Mouse (Mus musculus) kidney, adult 18-20 months (tissue): ENCODE data around the gene Nudc.

Experiments used
- DNase-seq: peaks from one replicate; pipeline ENCODE4 v3.0.0; 2021

Gene Nudc

DNA sequence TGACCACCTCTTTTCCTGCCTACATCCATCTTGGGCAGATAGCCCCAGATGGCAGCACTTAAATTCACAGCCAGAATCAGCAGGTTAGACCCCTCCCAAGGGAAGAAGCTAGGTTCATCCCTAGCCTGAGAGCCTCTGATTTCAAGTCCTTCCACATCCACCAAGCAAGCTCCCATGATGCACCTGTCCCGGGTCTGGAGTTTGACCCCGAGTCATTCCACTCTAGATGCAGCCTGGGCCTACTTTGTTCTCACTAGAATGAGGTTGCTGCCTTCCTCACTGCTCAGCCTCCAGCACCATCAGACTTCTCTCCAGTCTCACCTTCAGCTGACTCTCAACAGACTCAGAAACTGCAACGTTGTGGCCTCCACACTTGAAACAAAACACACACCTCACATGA, 9.7 kb downstream of the Nudc start:
- DNase-seq = peak; percentile 46

DNA sequence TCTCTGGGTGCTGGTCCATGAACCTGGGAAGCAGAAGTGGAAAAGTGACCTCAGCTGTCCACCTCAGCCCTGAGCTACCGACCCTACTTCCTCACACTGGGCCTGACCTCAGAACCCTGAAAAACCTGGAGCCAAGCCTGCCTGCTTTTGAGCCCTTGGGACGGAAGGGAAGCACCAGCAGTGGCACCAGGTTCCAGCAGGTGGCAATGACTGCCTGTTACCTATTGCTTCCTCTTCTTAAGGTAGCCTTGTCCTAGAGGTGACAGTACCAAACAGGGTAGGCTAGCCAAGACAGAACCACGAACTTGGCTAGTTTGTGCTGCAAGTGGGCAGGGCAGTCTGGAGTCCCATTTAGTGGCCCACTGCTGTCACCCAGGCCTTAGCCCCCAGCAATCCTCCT, 13.0 kb downstream of the Nudc start:
- no peak for DNase-seq

DNA sequence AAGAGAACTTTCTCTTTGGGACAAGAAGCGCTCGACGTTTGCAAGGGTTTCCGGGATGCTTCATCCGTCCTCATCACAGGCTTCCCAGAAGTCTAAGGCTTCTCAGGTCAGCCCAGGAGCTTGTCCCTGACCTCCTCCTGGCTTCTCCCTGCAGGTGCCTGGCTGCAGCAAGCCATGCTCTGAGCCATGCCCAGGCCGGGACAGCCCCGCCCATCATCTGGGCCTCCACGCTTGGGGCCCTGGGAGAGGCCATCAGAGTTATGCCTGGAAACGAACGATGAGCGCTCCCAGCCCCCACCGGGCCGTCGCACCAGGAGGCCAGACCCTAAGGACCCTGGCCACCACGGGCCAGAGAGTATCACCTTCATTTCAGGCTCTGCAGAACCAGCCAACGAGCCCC, 18.0 kb downstream of the Nudc start:
- DNase-seq = no peak

GRCm38 (mm10) chr4:133521502-133521901, 24.3 kb downstream of the Nudc start:
- DNase-seq = no peak

DNA sequence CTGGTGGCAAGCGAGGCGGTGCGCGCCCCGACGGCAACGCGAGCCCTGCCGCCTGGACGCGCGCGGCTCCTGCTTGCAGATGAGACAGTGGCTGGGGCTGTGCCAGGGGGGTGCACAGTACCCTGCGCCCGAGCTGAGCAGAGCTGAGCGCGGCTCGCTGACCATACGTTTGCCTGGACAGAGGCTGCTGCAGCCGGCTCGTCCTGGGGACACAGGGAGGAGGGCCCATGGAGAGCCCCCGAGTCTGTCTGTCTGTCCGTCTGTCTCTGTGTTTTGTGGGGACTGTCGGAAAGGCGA, 26.5 kb downstream of the Nudc start:
- DNase-seq = no peak

DNA sequence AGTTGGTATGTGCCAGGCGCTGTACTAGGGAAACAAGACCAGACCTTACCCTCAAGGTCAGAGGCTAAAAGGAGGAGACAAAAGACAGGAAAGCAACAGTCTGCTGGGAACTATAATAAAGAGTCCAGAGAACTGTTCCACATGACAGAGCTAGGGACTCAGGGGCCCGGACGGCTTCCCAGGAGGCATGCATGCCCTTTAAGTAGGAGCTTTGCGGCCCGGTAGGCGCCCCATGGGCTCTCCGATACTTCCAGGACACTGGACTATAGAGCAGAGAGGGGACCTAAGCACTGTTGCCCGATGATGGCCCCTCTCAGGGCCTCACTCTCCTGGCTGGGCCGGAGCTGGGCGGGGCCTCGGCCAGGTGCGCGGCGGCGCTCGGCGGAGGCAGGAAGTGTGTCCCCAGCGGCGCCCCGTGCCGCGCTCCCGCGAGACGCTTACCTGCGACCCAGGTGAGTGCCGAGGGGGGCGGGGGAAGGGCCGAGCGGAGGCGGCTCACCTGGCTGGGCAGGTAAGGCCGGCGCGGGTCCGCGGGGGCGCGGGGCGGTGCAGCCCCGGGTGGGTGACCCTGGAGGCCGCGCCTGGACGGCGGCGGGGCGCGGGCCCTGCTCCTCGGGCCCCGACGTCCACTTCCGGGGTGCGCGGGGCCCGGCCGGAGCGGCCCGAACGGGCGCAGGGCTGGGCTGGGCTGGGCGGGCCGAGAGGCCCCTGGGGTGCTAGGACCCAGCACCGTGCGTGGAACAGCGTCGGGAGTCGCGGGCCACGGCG, 27.0 kb downstream of the Nudc start, which contains the start of gene Kdf1:
TSS of gene Kdf1 (plus strand) at position 363 of the 768 bp plus-strand sequence.
- DNase-seq = peak; percentile 87

GRCm38 (mm10) chr4:133512972-133513371, 32.8 kb downstream of the Nudc start:
- DNase-seq = peak; percentile 84

GRCm38 (mm10) chr4:133512511-133512910, 33.3 kb downstream of the Nudc start:
- peak; percentile 37 for DNase-seq

DNA sequence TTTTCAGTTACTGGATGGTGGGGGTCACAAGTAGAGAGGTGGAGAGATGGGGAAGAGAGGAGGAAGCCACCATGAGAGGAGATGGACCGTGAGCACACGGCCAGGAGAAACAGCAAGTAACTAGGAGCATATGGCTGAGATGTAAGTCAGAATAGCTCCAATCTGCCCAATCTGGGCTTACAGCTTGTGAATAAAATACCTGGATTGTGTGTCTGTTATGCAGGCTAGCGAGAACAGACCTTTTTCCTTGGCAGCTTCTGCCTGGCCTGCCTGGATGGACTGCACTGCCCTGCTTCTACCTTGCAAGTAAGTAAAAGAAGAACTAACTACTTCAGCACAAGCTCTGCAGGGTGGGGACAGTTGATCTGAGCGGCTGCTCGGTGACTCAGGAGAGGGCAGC, 34.7 kb downstream of the Nudc start:
- no peak for DNase-seq

- DNase-seq = no peak
These were observed 36.8 kb downstream of the Nudc start for GRCm38 (mm10) chr4:133508990-133509389.

DNA sequence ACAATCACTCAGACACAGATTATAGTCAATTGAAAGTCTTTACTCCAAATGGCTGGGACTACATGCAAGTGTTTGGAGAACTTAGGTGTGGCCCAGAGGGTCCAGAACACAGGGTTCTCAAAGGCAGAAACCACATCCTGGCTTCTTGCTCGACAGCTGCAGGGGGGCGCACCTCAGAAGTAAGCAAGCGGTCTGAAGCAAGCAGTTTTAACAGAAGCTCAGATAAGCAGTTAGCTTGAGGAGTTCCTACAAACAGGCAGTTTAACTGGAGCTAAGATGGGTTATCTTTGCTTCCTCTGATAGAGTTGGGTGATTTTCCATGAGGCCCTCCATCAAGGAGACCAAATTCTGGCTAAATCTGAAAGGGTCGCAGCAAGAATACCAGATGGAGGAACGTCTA, 39.2 kb downstream of the Nudc start:
- no peak for DNase-seq

DNA sequence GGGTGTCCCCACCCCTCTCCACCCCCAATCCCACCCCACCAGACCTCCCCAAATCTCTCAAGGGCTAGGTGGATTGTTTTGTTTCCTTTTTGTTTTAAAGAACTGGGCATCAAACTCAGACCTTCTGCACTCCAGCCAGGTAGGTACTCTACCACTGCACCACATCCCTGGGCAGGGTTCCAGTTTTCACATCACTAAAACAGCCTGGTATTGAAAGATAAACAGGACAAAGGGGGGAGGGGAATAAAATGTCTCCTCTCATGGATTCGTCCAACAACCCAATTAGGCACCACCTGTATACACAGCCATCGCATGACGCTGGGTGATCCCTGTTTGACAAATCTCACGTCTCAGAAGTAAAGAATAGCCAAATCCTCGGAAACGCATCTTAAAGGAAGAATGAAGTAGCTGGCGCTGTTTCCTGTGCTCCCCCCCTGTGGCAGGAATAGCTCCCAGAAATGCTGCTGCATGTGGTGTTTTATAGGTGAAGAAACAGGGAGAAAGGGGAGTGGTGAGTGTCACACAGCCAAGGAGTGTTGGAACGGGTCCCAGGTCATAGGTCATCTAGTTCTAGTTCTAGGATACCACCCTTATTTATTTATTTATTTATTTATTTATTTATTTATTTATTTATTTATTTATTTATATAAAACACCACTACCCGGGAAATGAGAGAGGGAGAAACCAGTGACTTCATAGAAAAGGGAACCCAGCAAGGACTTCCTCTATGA, 40.9 kb downstream of the Nudc start:
- no peak for DNase-seq

GRCm38 (mm10) chr4:133504300-133504699, 41.5 kb downstream of the Nudc start:
- no peak for DNase-seq

GRCm38 (mm10) chr4:133501514-133501913, 44.3 kb downstream of the Nudc start:
- no peak for DNase-seq

DNA sequence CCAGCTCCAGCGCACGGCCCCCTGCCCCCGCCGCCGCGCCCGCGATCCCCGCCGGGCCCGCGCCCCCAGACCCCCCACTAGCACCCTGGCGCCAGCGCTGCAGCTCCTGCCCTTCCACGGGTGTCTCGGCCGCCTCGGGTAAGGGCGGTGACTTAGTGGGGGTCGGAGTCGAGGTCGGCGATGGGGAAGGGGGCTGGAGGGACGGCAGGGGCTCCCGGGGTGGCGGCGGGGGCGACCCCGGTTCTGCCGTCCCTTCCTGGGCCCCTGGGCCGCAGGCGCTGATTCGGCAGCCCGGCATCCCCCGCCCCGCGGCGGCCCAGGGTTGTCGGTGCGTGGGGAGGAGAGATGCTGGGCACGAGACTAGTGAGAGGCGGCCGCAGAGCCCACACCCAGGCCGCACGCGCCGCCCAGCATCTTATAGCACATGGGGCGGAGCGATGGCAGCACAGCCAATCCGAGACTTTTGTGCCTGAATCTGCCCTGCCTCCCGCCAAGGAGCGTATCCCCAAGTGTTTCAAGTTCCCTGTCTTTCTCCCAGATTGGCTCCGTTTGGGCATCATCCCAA, 47.6 kb downstream of the Nudc start, which contains the start of gene Trnp1:
TSS of gene Trnp1 (minus strand) at position 391 of the 565 bp plus-strand sequence.
- DNase-seq = peak; percentile 53

GRCm38 (mm10) chr4:133497461-133498159, 48.2 kb downstream of the Nudc start:
- peak; percentile 40 for DNase-seq

DNA sequence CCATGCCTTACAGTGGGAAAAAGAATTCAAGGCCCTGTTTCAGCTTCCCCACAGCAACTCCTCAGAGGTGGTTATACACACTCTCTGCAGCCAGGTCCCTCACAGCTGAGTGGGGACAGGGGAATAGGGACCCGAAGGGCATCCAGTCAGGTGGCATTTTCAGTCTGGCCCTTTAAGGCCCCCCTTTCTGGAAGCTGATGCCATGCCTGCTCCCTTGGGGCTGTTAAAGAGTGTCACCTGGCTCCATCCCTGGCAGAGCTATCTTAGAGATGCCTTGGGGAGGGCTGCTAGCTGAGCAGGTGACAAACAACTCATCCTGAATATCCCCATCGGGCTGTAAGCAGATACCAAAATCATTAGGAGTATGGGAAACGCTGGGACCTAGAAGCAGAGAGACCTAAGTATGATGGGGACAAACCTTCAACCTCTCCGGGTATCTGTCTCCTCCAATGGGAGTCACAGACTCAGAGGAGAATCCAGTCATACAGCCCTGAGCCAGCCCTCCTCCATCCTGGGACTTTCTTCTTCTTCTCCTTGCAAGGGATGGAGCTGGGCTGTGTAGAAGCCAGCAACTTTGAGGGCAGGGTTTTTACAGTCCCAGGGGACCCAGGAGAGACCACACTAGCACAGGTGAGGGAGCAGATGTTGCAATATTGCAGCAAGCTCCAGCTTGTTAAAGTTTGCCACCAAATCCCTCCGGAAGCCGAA, 48.9 kb downstream of the Nudc start:
- no peak for DNase-seq

GRCm38 (mm10) chr4:133495711-133496110, 50.1 kb downstream of the Nudc start:
- no peak for DNase-seq

GRCm38 (mm10) chr4:133494867-133495266, 50.9 kb downstream of the Nudc start:
- no peak for DNase-seq

- DNase-seq = peak; percentile 94
These were observed 51.4 kb downstream of the Nudc start for GRCm38 (mm10) chr4:133494432-133494831.

DNA sequence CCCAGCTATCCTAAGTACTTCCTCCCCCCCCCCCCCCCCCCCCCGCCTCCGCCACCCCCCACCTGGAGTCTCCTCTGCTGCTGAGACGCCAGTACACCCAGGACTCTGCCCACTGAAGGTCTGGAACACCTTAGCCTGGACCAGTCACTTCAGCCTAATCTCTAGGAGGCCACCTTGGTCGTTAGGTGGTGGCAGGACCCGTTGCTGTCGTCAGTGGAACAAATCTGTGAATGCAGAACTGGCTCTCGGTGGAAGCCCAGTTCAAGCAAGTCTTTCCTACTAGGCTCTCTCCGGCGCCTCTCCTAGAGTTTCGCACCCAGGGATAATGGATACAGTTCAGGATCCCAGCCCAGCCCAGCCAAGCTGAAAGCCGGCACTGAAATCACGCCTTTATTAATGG, 51.9 kb downstream of the Nudc start:
- no peak for DNase-seq

GRCm38 (mm10) chr4:133491800-133492199, 54.0 kb downstream of the Nudc start:
- peak; percentile 34 for DNase-seq
